Mouse (Mus musculus): ENCODE data around the gene Cryba4.

Cryba4 gene

DNA sequence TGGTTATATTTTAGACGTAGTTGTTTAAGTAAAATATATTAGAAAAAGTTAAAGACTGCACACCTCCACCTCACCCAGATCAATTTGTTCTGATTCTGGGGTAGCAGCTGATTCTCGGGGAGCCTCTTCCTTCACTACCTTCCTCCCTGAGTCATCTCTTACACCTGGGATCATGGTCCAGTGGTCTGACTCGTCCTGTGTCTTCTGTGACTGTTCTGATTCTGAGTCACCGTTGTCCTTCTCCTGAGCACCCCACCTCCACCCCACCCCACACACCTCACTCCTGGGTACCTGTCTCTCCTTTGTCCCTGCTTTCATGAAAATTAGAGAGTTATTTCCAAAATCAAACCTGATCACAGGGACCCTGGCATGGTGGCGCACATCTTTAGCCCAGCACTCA lies 12.8 kb upstream of the Cryba4 start:
- no peak for DNase-seq

- no peak for DNase-seq
Measured at GRCm38 (mm10) chr5:112264099-112264498, 11.8 kb upstream of the Cryba4 start.

DNA sequence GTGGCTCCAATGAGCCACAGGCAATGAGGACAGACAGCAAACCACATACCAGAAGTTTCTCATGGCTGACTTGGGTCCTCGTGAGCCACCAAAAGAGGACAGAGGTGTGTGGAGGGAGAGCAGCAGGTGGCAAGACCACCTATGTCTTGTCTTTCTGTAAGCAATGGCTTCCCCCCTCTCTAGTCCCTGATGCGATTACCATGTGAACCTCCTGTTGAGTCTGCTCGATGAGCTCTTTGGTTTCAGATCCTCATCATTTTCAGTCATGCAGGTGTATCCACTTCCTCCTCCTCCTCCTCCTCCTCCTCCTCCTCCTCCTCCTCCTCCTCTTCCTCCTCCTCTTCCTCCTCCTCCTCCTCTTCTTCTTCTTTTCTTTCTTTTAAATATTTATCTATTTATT lies 8.5 kb upstream of the Cryba4 start:
- DNase-seq, result no peak

DNA sequence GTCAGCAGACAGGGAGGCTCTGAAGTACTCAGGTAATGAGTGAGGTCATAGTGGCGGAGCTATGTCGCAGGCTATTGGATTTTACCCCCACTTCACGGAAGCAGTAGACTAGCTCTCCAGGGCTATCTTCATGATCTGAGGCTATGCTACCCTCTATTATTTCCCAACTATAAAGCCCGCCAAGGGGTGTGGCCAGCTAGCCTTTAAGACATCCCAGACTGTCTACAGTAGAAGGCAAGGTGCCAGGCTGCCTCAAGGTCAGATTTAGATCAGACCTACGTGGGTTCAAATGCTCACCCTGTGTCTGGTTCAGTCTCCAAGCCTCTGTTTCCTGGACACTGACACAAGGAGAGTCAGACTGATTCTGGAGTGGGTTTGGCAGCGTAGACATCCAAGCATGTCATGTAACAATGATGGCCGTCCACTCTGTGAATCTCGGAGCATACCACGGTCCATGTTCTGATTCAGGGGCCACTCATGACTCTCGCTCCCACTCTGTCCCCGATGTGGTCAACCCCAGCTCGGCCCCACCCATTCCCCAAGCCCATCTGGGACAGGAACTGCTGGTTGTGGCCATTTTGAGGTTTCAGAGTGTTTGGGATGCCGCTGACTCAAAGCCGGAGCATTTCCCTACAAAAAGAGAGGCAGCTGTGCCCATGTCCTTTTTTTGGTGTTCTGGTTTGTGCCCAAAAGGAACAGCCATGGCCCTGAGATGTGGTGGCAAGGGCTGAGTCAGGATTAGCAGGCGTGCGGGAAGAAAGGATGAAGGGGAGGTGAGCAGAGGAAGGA lies 7.7 kb upstream of the Cryba4 start:
- no peak for DNase-seq

GRCm38 (mm10) chr5:112257896-112258295 lies 5.6 kb upstream of the Cryba4 start:
- DNase-seq, result no peak

GRCm38 (mm10) chr5:112256457-112256856 lies 4.1 kb upstream of the Cryba4 start:
- DNase-seq, result no peak

GRCm38 (mm10) chr5:112255426-112255825 lies 3.1 kb upstream of the Cryba4 start, which contains the start of gene Crybb1:
Gene Crybb1, plus strand, starts transcription at chr5:112255815.
- no peak for DNase-seq

- DNase-seq, result no peak
Measured at GRCm38 (mm10) chr5:112254282-112254806, 2.0 kb upstream of the Cryba4 start.

- no peak for DNase-seq
Measured at GRCm38 (mm10) chr5:112253169-112253568, 851 bp upstream of the Cryba4 start.

- no peak for DNase-seq
Measured at GRCm38 (mm10) chr5:112249106-112249505, 3.2 kb downstream of the Cryba4 start.

- no peak for DNase-seq
Measured at GRCm38 (mm10) chr5:112247399-112247798, 4.9 kb downstream of the Cryba4 start.

- no peak for DNase-seq
Measured at GRCm38 (mm10) chr5:112244890-112245615, 7.3 kb downstream of the Cryba4 start.

DNA sequence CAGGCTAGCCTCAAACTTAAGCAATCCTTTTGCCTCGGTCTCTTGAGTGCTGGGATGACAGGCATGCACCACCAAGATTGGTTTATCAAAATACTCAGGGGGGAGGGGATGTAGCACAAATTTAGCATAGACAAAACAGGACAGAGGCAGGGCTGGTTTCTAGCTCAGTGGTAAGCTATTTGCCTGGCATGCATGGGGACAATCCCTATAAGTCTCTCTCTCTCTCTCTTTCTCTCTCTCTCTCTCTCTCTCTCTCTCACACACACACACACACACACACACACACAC lies 8.1 kb downstream of the Cryba4 start:
- no peak for DNase-seq

DNA sequence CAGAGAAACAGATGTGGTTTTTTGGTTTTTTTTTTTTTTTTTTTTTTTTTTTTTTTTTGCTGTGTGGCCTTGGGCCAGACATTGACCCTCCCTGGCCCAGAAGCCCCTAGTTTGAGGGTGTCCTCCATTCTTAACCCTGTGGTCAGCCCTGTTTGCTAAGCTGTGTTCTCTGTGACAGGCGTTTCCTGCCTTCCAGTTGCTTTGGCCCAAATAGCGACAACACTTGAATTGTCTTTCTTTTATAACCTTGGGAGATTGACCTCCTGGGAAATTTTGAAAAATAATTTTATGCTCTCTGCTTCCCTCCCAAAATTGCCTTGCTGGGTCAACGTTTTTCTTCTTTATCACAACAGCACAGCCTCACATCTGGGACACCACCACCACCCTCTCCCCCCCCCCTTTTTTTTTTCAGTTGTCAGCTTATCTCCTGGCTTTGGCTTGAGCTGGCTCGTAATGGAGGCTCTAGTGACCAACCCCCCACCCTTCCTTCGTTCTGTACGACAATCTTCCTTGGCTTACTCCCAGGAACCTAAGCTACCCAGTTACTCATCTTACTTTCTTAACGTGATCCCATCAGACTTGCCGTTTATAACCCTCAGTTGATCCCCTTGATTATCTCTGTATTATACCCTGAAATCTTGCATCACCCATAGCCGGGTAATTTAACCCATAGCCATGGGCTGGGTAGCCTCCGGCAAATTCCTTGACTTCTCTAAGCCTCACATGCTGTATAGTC lies 8.6 kb downstream of the Cryba4 start:
- DNase-seq, result no peak

GRCm38 (mm10) chr5:112243041-112243440 lies 9.3 kb downstream of the Cryba4 start:
- DNase-seq, result no peak

DNA sequence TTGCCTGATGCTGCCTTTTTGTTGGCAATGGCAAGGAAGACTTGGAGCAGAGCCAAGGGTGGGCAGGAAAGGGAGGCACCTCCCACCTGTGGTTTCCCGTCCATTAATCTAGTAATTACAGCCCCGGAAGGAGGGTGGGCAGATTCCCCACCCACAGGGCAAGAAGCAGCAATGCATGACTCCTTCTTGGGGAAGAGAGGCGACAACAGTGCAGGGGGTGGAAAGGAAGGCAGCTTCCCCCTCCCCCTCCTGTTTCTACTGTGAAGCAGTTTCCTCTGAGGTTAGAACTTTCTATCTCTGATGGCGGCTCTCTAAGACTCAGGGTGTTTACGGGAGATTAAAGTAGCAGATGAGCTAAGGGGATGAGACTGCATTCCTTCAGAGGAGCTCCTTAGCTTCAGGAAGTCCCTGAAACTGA lies 9.9 kb downstream of the Cryba4 start:
- DNase-seq, result peak; percentile 63 to 67

DNA sequence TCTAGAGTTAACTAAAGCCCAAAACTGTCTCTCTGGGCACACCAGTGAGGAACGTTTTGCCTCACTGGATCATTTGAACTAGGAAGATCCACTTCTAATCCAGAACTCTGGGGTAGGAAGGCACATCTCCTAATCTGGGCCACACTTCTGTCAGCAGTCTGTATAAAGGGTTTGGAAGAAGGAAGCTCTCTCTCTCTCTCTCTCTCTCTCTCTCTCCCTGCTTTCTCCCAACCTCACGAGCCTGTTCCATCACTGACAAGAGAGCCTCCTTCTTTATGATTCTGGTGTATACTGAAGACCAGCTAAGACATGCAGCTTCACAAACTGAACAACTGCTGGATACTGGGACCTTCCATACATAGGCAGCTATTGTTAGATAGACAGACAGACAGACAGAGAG lies 10.5 kb downstream of the Cryba4 start:
- DNase-seq, result no peak

DNA sequence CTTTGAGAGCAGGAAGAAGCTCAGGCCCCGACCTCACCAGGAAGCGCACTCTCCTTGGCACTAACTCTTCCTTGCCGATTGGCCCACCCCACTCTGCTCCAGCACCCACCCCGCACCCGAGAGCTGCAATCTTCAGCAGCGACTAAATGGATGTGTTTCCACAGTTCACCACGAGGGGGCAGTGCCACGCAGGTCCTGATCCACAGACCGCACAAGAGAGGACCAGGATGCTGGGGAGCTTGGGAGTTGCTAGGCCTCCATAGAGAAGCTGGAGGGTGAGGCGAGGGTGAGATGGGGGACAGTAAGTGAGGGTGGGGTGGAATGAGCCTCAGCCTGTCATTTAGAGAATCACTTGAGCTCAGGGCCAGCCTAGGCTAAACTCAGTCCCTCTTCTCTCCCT lies 11.6 kb downstream of the Cryba4 start:
- DNase-seq, result peak; percentile 73 to 89

- DNase-seq, result no peak
Measured at GRCm38 (mm10) chr5:112238781-112239482, 13.4 kb downstream of the Cryba4 start.

DNA sequence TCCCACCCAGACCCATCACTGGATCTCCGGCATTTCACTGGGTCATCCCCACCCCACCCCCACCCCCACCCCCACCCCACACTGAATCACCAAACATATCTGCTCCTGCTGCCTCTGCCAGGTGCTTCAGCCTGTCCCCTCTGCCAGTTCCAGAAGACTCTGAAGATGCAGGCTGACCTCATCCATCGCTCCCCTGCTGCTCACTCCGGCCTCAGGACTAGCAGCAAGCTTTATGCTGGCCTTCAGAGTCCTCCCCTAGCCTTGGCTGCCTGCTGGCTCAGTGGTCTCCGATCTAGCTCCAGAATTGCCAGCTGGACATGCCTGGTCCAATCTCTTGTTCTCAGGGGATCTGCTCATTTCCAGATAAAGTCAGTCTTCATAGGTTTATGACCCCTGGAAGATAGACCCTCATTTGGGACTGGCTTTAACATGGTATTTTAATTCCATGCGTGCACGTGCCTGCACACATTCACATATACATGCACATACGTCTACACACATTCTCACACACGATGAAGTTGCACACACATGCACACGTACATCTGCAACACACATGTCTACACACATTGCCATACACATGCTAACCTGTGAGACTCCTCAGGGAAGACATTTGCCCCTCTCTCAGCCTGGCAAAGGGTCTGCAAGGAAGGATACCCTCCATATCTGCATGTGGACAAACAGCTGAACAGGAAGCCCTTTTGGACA lies 14.3 kb downstream of the Cryba4 start:
- no peak for DNase-seq

DNA sequence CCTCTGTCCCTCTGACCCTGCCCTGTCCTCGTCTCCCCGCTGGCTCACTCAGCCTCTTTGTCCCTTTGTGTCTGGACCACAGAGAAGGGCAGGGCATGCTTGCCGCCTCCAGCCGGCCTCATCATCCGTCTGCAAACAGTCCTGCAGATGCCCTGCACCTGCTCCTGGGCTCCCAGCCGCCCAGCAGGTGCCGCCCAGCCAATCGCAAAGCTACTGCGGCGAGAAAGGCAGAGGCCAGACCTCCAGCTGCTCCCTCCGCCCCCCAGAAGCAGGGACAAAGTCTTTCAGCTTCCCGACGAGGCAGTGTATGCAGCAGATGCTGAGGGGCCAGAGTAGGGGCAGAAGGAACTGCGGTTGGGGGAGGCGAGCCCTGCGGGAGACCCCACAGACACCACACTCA lies 14.9 kb downstream of the Cryba4 start:
- DNase-seq, result no peak

DNA sequence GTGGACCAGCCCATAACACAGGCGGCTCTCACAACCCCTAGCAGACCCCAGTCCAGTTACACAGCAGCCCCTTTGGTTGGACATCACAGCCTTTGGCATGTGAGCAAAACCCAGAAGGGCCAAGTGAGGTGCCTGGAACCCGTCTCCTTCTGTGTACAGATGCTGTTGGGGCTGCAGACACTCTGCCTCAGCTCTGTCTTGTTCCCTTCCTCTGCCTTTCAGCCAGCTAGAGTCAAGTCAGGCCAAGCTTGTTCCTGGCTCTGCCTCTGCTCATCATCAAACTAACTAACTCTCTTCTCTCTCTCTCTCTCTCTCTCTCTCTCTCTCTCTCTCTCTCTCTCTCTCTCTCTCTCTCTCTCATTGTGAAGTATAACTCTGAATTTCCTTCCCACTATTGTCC lies 15.7 kb downstream of the Cryba4 start:
- no peak for DNase-seq
